Mouse (Mus musculus): ENCODE results near the gene Olfr6.
"Not testable (repeated sequence)": the region's sequence is repeated elsewhere in the genome, so short reads cannot be mapped to it uniquely, and the experiment has no call there.

The Olfr6 gene

GRCm38 (mm10) chr7:106963837-106964236 is at the start of gene Olfr6:
TSS of gene Olfr6 (minus strand) at chr7:106963937.
- DNase-seq (ENCODE audit: low spot score in 2 of 2), result no peak

DNA sequence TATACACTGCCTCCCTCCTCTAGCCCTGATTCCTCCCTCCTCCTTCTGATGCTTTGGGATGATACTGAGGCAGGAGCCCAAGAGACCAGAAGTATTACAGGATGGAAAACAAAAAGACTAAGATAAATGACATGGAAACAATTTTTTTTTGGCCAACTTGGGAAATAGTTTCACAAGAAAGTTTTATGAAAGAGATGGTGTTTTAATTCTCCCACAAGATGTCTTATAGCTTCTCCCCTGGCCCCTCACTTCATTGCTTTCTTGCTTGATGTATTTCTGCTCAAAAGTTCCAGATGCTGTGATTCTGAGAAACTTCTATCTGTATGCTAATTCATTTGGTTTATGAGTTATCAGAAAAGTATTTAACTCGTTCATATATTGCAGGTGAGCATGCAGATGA is 42.2 kb upstream of the Olfr6 start, which contains the start of gene Olfr2:
Gene Olfr2, minus strand, starts transcription at position 101 of the 400 bp plus-strand sequence.
- no peak for DNase-seq (ENCODE audit: low spot score in 2 of 2)

GRCm38 (mm10) chr7:107004169-107004568 is 40.4 kb upstream of the Olfr6 start:
- DNase-seq (ENCODE audit: low spot score in 2 of 2), result no peak

- DNase-seq (ENCODE audit: low spot score in 2 of 2), result no peak
These were observed 37.1 kb upstream of the Olfr6 start for GRCm38 (mm10) chr7:107000798-107001197.

GRCm38 (mm10) chr7:106985236-106985635 is 21.5 kb upstream of the Olfr6 start:
- no peak for DNase-seq (ENCODE audit: low spot score in 2 of 2)

GRCm38 (mm10) chr7:106975353-106975752 is 11.6 kb upstream of the Olfr6 start, which contains the start of gene Olfr711:
TSS of gene Olfr711 (minus strand) at chr7:106975453.
- no peak for DNase-seq (ENCODE audit: low spot score in 2 of 2)

GRCm38 (mm10) chr7:106967503-106967902 is 3.8 kb upstream of the Olfr6 start:
- DNase-seq (ENCODE audit: low spot score in 2 of 2), result not testable (repeated sequence)

- no peak for DNase-seq (ENCODE audit: low spot score in 2 of 2)
These were observed 15.5 kb downstream of the Olfr6 start, which contains the start of gene Olfr710 for GRCm38 (mm10) chr7:106948212-106948611. TSS of gene Olfr710 (minus strand) at chr7:106948312.

GRCm38 (mm10) chr7:106932119-106932518 is 31.6 kb downstream of the Olfr6 start, which contains the start of gene Olfr709-ps1:
TSS of gene Olfr709-ps1 (minus strand) at chr7:106932219.
- no peak for DNase-seq (ENCODE audit: low spot score in 2 of 2)

GRCm38 (mm10) chr7:106920961-106921360 is 42.8 kb downstream of the Olfr6 start:
- DNase-seq (ENCODE audit: low spot score in 2 of 2), result peak in 1 of 2 experiments; percentile 7

DNA sequence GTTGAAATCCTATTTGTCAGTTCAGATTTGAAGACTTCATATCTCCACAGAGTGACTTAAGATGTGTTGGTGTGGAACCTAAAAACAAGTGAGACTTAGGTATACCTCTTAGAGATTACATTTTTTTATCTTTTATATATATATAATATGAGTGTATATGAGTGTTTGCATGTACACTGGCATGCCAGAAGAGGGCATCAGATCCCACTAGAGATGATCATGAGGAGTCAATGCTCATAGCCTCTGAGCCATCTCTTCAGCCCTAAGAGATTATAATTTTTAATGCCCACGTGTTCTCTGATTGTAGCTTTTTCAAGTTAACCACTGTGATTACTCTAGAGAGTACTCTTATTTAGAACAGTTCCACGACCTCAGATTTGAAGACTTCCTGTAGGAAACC is 56.1 kb downstream of the Olfr6 start, which contains the start of gene Olfr1532-ps1:
Gene Olfr1532-ps1, plus strand, starts transcription at position 326 of the 400 bp plus-strand sequence.
- no peak for DNase-seq (ENCODE audit: low spot score in 2 of 2)

All from spleen, postnatal 14 days (tissue).